Mouse (Mus musculus): Measurements from ENCODE around the gene AC124502.3.
A peak's percentile ranks its signal among the peaks of the same experiment; 100 is the strongest.

AC124502.3 gene

GRCm38 (mm10) chr19:5058801-5059771, 20.4 kb downstream of the AC124502.3 start:
- peak; percentile 67 for DNase-seq (ENCODE audit: low spot score)

GRCm38 (mm10) chr19:5060365-5061330, 22.0 kb downstream of the AC124502.3 start:
- no peak for DNase-seq (ENCODE audit: low spot score)

DNA sequence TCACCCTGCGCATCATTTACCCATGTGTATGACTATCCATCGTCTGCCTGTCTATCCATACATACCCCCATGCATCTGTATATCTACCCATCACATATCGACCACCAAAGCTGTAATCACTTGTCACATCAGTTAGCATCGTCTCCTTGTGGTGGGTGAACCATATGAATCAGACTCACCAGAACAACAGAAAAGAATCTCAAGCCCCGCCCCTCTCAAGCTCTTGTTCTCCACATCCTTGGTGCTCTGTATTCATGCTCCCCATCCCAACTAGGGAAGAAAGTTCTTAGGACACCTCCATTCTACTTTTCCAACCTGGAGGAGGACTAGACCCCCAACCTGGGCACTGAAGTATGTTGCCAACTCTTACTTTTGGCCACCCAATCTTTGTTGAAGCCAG, 23.4 kb downstream of the AC124502.3 start:
- DNase-seq (ENCODE audit: low spot score) = no peak

DNA sequence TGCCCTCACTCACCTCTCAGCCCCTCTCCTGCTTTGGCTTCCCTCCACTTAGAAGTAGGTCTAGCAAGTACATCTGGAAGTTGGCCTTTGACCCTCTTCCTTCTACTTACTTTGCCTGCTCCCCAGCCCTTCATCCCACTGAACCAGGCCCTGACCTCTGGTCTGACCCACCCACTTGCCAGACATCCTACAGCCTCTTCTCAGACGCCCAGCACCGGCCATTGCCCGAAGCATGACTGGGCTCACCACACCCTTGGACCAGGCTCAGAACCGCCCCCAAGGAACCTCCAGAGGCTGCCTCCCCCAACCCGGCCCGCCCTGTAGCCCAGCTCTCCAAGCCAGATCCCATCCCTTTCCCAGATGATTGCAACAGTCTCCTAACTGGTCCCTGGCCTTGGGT, 23.8 kb downstream of the AC124502.3 start:
- no peak for DNase-seq (ENCODE audit: low spot score)

DNA sequence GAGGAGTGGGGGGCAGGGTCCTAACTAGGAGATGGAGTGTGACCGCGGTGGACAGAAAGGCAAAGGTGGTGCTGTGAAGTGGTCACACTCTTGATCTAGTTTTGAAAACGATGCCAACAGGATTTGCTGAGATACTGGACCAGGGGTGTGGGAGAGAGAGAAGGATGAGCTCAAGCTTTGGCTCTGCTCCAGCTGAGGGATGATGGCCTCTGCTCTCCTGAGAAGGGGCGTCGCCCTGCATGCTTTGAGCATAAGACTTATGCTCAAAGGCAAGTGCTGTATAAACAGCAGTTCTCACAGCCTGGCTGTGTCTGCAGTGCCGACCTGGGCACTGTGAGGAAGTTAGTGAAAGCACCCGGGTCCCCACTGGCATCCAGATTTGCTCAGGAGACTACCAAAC, 26.4 kb downstream of the AC124502.3 start:
- DNase-seq (ENCODE audit: low spot score) = no peak

DNA sequence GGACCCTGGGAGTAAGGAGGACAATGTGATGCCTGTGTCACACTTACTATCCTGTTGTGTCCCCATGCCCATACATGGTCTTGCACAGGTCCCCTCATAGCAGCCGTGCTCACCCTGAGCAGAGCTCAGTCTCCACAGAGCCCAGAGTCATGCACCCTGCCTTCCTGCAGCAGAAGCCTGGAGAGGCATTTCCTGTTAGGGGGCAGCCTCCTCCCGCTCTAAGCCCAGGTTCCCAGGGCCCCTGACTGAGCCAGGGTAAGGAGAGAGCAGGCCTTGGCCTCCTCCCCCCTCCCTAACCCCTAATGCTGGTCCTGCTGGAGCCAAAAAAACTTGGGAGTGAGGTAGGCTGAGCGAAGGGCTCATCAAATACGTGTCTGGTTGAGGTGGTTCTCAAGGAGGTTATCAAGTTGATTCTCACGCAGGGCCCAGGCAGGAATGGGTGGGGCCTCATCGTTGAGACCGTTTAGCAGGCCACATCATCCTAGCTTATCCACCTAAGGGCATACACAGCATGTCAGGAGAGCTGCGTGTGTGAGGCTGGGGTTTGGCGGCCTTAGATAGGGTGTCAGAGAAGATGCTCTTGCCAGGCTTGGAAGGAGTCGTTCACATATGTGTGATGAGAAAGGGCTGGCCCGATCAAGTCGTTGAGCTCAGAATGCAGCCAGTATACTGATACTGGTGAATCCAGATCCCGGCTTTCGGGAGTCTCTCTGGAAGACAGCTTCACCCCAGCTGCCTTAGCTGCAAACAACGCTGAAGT, 28.5 kb downstream of the AC124502.3 start:
- DNase-seq (ENCODE audit: low spot score) = peak; percentile 55

- peak; percentile 80 for DNase-seq (ENCODE audit: low spot score)
These were observed 29.3 kb downstream of the AC124502.3 start, which contains the start of gene Cd248 for GRCm38 (mm10) chr19:5067867-5068569. TSS of gene Cd248 (plus strand) at chr19:5068078.

GRCm38 (mm10) chr19:5068570-5069234, 30.0 kb downstream of the AC124502.3 start:
- no peak for DNase-seq (ENCODE audit: low spot score)

GRCm38 (mm10) chr19:5069486-5069885, 30.8 kb downstream of the AC124502.3 start:
- no peak for DNase-seq (ENCODE audit: low spot score)

- no peak for DNase-seq (ENCODE audit: low spot score)
These were observed 31.3 kb downstream of the AC124502.3 start for GRCm38 (mm10) chr19:5069978-5070377.

GRCm38 (mm10) chr19:5071077-5071476, 32.4 kb downstream of the AC124502.3 start:
- no peak for DNase-seq (ENCODE audit: low spot score)

DNA sequence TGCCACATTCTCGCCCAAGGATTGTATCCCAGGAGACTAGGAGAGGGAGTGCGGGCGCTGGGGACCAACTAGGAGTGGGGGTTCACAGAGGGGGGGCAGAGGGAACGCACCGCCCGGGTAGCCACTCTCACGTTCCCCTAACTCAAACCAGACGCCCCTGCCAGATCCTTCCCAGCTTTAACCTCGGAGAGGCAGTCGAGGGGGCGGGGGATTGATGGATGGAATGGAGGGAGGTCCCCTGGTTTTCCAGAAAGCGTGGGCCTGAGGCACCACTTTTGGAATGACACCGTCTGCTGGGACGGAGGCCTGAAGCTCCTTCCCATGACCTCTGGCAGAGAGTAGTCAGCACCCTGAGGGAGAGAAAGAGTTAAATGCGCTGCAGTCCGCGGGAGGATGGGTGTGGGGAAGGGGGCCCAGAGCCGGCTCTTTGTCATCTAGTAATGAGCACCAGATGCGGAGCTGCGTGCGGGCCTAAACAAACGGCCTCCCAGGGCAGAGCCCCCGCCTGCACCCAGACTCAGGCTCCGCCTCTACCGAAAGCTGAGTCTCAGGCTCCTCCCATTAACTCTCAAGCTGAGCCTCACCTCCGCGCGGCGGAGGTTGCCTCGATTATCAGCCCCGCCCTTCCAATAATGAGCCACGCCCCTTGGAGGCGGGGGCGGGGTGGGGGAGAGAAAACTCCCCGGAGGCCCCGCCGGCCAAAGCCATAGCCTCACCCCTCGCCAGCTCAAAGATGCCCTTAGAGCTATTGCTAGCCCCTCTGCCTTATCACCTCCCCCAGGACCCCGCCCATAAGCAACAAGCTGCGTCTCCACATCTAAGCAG, 33.1 kb downstream of the AC124502.3 start:
- DNase-seq (ENCODE audit: low spot score) = peak; percentile 96

DNA sequence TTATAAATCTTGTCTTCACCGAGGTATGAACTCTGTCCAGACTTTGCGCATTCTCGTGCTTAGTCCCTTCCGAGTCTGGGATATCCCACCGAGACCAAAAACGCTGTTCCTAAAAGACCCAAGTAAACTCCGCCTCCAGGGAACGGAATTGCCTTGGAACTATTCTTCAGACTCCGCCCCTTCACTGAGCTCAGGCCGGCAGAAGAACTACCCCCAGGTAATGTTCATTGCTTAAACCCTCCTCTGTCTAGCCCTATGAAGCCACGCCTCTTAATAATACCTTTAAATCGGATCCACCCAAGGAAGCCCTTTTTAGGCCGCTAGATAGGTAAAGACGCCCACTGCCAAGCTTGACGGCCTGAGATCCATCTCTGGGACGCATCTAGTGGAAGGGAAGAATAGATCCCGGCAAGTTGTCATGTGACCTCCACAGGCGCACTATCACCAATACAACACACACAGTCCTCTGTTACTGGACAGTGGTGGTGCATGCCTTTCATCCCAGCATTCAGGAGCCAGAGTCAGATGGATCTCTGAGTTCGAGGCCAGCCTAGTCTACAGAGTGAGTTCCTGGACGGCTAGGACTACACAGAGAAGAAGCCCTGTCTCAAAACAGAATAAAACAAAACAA, 33.8 kb downstream of the AC124502.3 start:
- peak; percentile 84 for DNase-seq (ENCODE audit: low spot score)

DNA sequence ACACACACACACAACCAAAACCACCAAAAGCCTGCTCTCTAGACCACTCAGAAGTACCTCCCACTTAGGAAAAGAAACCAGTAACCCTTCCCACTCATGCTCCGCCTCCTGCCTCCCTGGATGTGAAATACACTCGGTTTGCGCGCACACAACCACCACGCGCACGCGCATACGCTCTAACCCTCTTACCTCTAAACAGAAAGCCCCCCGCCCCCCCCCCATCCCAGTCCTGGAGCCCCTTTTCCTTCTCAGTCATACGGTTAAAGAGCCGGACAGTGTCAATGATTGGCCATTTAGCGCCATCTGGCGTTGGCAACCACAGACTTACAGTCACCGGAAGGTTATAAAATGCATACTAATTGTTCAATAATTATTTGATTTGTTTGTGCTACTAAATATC, 34.3 kb downstream of the AC124502.3 start:
- DNase-seq (ENCODE audit: low spot score) = peak; percentile 91

DNA sequence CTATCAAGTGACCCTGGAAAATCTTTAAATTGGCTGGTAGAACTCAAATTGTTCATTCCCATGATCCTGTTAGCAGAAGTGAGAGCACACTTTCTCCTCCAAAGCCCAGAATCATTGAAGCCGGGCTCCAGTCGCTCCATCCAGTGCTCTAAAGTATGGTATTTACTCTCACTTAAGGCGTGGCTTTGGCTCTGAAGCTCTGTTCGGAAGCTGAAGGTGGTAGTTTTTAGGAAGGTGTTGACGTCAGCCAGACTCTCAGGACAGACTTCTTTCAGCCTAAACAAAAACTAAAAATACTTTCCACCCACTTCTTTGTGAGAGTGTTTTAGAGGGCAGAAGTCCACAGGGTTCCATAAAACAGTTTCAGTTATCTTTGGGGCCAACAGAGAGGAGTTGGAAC, 34.8 kb downstream of the AC124502.3 start:
- DNase-seq (ENCODE audit: low spot score) = no peak

DNA sequence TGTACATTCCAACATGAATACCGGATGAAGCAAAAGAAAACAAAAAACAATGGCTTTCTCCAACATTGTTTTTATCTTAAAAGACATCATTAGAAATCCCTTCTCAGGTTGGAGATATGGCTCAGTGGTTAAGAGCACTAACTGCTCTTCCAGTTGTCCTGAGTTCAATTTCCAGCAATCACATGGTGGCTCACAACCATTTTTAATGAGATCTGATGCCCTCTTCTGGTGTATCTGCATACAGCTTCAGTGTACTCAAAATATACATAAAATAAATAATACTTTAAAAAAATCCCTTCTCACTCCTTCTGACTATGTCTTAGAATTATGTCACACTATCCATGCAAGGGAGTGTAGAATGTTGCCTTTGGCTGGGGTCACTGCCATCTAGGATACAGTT, 40.6 kb downstream of the AC124502.3 start:
- DNase-seq (ENCODE audit: low spot score) = no peak

DNA sequence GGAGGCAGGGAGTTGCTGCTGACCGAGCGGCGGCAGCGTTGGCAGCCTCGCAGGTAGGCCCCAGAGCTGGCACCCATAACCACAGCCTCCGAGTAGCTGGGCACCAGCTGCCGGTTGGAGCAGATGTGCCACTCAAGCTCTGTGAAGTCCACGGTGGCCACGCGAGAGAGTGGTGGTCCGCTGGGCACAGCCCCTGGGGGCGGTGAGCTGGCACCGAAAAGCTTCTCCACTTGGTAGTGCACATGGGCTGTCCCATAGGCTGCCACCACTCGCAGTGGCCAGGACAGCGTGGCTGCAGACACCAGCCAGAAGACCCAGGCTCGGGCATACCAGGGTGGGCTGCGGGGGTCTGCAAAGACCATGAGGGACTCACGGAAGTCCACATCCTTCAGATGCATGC, 43.3 kb downstream of the AC124502.3 start:
- no peak for DNase-seq (ENCODE audit: low spot score)

GRCm38 (mm10) chr19:5082596-5082995, 43.9 kb downstream of the AC124502.3 start:
- no peak for DNase-seq (ENCODE audit: low spot score)
